In genomic region chr15:32432927-32433832, GRCm38 (mm10) we compare ENCODE assay signal across 10 mouse cellular contexts.
DNase-seq lines count a peak whose midpoint lies in the region; ATAC-seq and TF ChIP-seq lines count a peak whose summit lies in the region.
"Had no signal": no experiment of that assay in that cellular context is flagged by ENCODE, and none has a peak within 500 bp of the region (broad histone marks: within the 10 kb centered on the region; RNA-seq: fewer than 3 reads in every experiment).

No protein-coding gene starts in this region.

- peaks cover 15% of the 10 kb centered on the region for H3K4me1 ChIP-seq in forebrain, embryonic 10.5 days
- no peaks in the 10 kb centered on the region for H3K4me1 ChIP-seq in forebrain, embryonic 11.5 days (replicated peaks; ENCODE audit: control insufficient read depth, insufficient read depth, low read length)
- peaks cover 6% of the 10 kb centered on the region for H3K4me1 ChIP-seq in midbrain, embryonic 13.5 days (replicated peaks)
- H3K4me1 ChIP-seq in midbrain, postnatal 0 days (ENCODE audit: insufficient read depth, low read length), result no peaks in the 10 kb centered on the region
- H3K4me1 ChIP-seq in hindbrain, postnatal 0 days (ENCODE audit: insufficient read depth, low read length), result no peaks in the 10 kb centered on the region
- H3K4me1 ChIP-seq: liver, embryonic 13.5 days had no signal

- TF ChIP-seq CTCF in midbrain, postnatal 0 days (IDR thresholded peaks at IDR 0.05), result no peak
- TF ChIP-seq CTCF in hindbrain, postnatal 0 days (IDR thresholded peaks at IDR 0.05; ENCODE audit: low read depth), result no peak

- WGBS in forebrain, embryonic 10.5 days, result 74% methylated on average over 13 of the region's 13 CpGs
- WGBS in forebrain, embryonic 11.5 days, result 70% methylated on average over 13 of the region's 13 CpGs
- WGBS in midbrain, embryonic 13.5 days, result 68% methylated on average over 13 of the region's 13 CpGs
- 59% methylated on average over 13 of the region's 13 CpGs for WGBS in midbrain, postnatal 0 days
- 61% methylated on average over 13 of the region's 13 CpGs for WGBS in hindbrain, postnatal 0 days

- H3K27me3 ChIP-seq in forebrain, embryonic 10.5 days (ENCODE audit: poor library complexity, severe bottlenecking), result no peaks in the 10 kb centered on the region
- no peaks in the 10 kb centered on the region for H3K27me3 ChIP-seq in forebrain, embryonic 11.5 days (ENCODE audit: control insufficient read depth, insufficient read depth, low read length)
- no peaks in the 10 kb centered on the region for H3K27me3 ChIP-seq in midbrain, embryonic 13.5 days
- H3K27me3 ChIP-seq in midbrain, postnatal 0 days (ENCODE audit: insufficient read depth, low read length), result no peaks in the 10 kb centered on the region
- H3K27me3 ChIP-seq in hindbrain, postnatal 0 days (ENCODE audit: insufficient read depth, low read length), result no peaks in the 10 kb centered on the region
- H3K27me3 ChIP-seq: liver, embryonic 13.5 days had no signal

- ATAC-seq in forebrain, embryonic 11.5 days (replicated peaks; ENCODE audit: low FRiP score), result no peak
- ATAC-seq in midbrain, embryonic 13.5 days, result peak; percentile 41
- no peak for ATAC-seq in midbrain, postnatal 0 days (ENCODE audit: low FRiP score)
- ATAC-seq in hindbrain, postnatal 0 days, result peak; percentile 35; the same call in 1 of the 2 replicates
- ATAC-seq in megakaryocyte-erythroid progenitor cell, adult 5-6 weeks (replicated peaks; ENCODE audit: low FRiP score, low TSS enrichment, poor library complexity, severe bottlenecking), result no peak
- ATAC-seq: activated CD4-positive, CD25-positive, alpha-beta regulatory T cell, adult 4 months had no signal

- no peak overlapping the region for H3K9ac ChIP-seq in forebrain, embryonic 11.5 days (ENCODE audit: low read length)
- no peak overlapping the region for H3K9ac ChIP-seq in midbrain, embryonic 13.5 days (replicated peaks)
- no peak overlapping the region for H3K9ac ChIP-seq in midbrain, postnatal 0 days (replicated peaks; ENCODE audit: low read length, poor library complexity, severe bottlenecking)
- H3K9ac ChIP-seq in hindbrain, postnatal 0 days (replicated peaks; ENCODE audit: low read length), result no peak overlapping the region
- H3K9ac ChIP-seq: liver, embryonic 13.5 days had no signal

- no peak overlapping the region for H3K4me2 ChIP-seq in forebrain, embryonic 11.5 days (ENCODE audit: low read depth, low read length, severe bottlenecking)
- H3K4me2 ChIP-seq in midbrain, embryonic 13.5 days (replicated peaks), result no peak overlapping the region
- H3K4me2 ChIP-seq in midbrain, postnatal 0 days (ENCODE audit: low read depth, low read length, poor library complexity, severe bottlenecking), result no peak overlapping the region
- H3K4me2 ChIP-seq in hindbrain, postnatal 0 days (ENCODE audit: low read depth, low read length), result no peak overlapping the region
- H3K4me2 ChIP-seq: liver, embryonic 13.5 days had no signal

- H3K36me3 ChIP-seq in forebrain, embryonic 10.5 days (replicated peaks), result no peaks in the 10 kb centered on the region
- no peaks in the 10 kb centered on the region for H3K36me3 ChIP-seq in forebrain, embryonic 11.5 days (ENCODE audit: control insufficient read depth, insufficient read depth, low read length)
- H3K36me3 ChIP-seq in midbrain, embryonic 13.5 days, result no peaks in the 10 kb centered on the region
- no peaks in the 10 kb centered on the region for H3K36me3 ChIP-seq in midbrain, postnatal 0 days (ENCODE audit: insufficient read depth, low read length)
- H3K36me3 ChIP-seq in hindbrain, postnatal 0 days (ENCODE audit: insufficient read depth, low read length), result no peaks in the 10 kb centered on the region
- H3K36me3 ChIP-seq: liver, embryonic 13.5 days had no signal

- H3K4me3 ChIP-seq in forebrain, embryonic 10.5 days, result no peak overlapping the region
- H3K4me3 ChIP-seq in forebrain, embryonic 11.5 days (ENCODE audit: low read depth, low read length), result no peak overlapping the region
- H3K4me3 ChIP-seq in midbrain, embryonic 13.5 days (replicated peaks), result no peak overlapping the region
- no peak overlapping the region for H3K4me3 ChIP-seq in midbrain, postnatal 0 days (ENCODE audit: low read depth, low read length)
- H3K4me3 ChIP-seq in hindbrain, postnatal 0 days (ENCODE audit: low read length), result no peak overlapping the region
- H3K4me3 ChIP-seq: liver, embryonic 13.5 days had no signal

- peak overlapping the region; percentile 54; the same call in 1 of the 2 replicates for H3K27ac ChIP-seq in forebrain, embryonic 10.5 days
- H3K27ac ChIP-seq in forebrain, embryonic 11.5 days (ENCODE audit: low read depth, low read length), result no peak overlapping the region
- H3K27ac ChIP-seq in midbrain, embryonic 13.5 days, result no peak overlapping the region
- no peak overlapping the region for H3K27ac ChIP-seq in midbrain, postnatal 0 days (ENCODE audit: low read depth, low read length)
- H3K27ac ChIP-seq in hindbrain, postnatal 0 days, result no peak overlapping the region
- H3K27ac ChIP-seq: liver, embryonic 13.5 days had no signal

- no peak for DNase-seq in forebrain, embryonic 10.5 days (ENCODE audit: extremely low spot score, low spot score)
- DNase-seq in forebrain, embryonic 11.5 days (ENCODE audit: low spot score), result no peak
- no peak for DNase-seq in midbrain, postnatal 0 days (ENCODE audit: low spot score)
- no peak for DNase-seq in hindbrain, postnatal 0 days (ENCODE audit: low spot score)
- DNase-seq in right cerebral cortex, postnatal 36 days (ENCODE audit: low spot score in 2 of 2), result peak; percentile 8 to 36
- DNase-seq in testis, postnatal 10 days (ENCODE audit: low spot score), result no peak
- DNase-seq: liver, embryonic 13.5 days had no signal

- H3K9me3 ChIP-seq in forebrain, embryonic 10.5 days, result no peaks in the 10 kb centered on the region
- no peaks in the 10 kb centered on the region for H3K9me3 ChIP-seq in forebrain, embryonic 11.5 days (ENCODE audit: control insufficient read depth, low read length)
- H3K9me3 ChIP-seq in midbrain, embryonic 13.5 days, result no peaks in the 10 kb centered on the region
- H3K9me3 ChIP-seq in midbrain, postnatal 0 days (ENCODE audit: low read length), result no peaks in the 10 kb centered on the region
- no peaks in the 10 kb centered on the region for H3K9me3 ChIP-seq in hindbrain, postnatal 0 days (ENCODE audit: low read length)
- H3K9me3 ChIP-seq: liver, embryonic 13.5 days had no signal

Comparison
In these comparisons a context has a peak if more than half of its experiments do, and no peak if none do; other contexts are left out.
1. ATAC-seq: peak in midbrain, embryonic 13.5 days (single experiment) and hindbrain, postnatal 0 days (single experiment); none in forebrain, embryonic 11.5 days (single experiment), midbrain, postnatal 0 days (single experiment) and megakaryocyte-erythroid progenitor cell, adult 5-6 weeks (single experiment).
2. DNase-seq: peak in right cerebral cortex, postnatal 36 days (2 of 2); none in forebrain, embryonic 10.5 days (single experiment), forebrain, embryonic 11.5 days (single experiment), midbrain, postnatal 0 days (single experiment), hindbrain, postnatal 0 days (single experiment) and testis, postnatal 10 days (single experiment).